Mouse (Mus musculus): ENCODE results near the gene Zdhhc11. TPM values are rescaled to one million over a fixed set of nuclear protein-coding genes. Genes with fewer than 3 reads are reported as not detected.

The Zdhhc11 gene
- total RNA-seq (2021): not detected
- long read RNA-seq, experiment 1: 0 reads
- long read RNA-seq, experiment 2: 0 reads

DNA sequence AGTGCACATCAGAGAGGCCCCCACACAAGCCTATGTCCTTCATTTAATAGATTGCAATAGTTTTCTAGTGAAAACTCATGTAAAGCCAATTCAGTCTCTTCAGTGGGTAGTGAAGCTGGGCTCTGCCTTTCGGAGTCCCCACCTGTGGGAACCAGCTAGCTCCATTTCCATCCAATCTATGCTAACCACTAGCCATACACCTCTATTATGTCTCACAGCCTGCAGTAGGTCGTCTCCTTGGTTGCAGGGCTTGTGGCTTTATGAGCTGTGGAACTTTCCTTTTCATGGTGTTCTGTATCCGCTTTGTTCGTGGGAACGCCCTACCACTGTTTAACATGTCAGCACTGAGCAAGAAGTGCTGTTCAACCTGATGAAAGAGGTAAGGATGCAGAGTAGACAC lies at the start of gene Zdhhc11:
TSS of gene Zdhhc11 (plus strand) at position 301 of the 400 bp plus-strand sequence.
- no peak for DNase-seq

GRCm38 (mm10) chr13:73932201-73932600 lies 31.4 kb upstream of the Zdhhc11 start:
- DNase-seq: no peak

GRCm38 (mm10) chr13:73936938-73937320 lies 26.7 kb upstream of the Zdhhc11 start:
- no peak for DNase-seq

DNA sequence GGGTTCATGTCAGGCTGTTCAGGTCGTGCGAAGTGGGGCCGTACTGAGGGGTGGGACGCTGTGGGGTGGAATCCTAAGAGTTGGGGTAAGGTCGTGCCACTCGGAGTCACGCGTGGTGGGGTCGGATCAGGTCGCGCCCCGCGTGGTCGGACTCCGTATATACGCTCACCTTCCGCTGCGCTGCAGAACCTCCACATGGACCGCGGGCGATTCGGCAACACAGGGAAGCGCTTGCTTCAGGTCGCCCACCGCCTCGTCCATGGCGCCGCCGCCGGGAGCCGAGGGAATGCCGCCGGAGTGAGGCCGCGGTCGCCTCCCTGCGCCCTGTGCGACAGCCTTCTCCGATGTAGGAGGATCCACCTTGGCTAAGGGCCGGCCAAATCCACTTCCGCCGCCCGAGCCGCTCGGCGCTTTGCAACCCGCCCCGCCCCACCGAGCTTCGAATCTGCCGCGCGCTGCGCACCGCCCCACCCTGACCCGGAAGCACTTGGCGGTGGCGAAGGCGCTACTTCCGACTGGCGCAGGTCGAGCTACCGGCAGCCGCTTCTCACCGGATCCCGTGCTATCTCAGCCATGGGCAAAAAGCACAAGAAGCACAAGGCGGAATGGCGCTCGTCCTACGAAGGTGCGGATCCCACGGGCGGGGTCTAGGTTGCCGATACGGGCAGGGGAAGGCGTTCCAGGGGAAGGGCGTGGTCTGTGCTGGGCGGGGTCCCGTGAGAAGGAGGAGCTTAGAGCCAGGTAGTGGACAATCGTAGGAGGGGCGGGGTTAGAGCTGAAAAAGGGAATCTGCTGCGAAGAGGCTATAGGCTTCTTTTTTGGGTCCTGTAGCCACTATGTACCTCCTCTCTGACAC lies 26.1 kb upstream of the Zdhhc11 start, which contains the start of the genes Trip13 and Brd9:
TSS of gene Trip13 (minus strand) at position 464 of the 856 bp plus-strand sequence.
TSS of gene Brd9 (plus strand) at position 491 of the 856 bp plus-strand sequence.
- DNase-seq: peak; percentile 97

DNA sequence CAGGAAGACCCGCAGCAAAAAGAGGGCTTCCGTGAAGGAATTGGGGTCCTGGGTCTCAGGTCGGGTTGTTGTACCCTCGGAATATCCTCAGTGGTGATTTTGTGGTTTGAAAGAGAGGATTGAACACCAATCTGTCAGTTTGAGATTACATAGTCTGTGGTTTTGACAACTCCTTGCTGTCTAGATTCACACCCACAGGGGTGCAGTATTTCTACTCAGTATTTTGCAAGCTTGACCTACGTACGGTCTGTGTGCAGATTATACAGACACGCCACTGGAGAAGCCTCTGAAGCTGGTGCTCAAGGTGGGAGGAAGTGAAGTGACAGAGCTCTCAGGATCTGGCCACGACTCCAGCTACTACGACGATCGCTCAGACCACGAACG lies 25.5 kb upstream of the Zdhhc11 start:
- no peak for DNase-seq

DNA sequence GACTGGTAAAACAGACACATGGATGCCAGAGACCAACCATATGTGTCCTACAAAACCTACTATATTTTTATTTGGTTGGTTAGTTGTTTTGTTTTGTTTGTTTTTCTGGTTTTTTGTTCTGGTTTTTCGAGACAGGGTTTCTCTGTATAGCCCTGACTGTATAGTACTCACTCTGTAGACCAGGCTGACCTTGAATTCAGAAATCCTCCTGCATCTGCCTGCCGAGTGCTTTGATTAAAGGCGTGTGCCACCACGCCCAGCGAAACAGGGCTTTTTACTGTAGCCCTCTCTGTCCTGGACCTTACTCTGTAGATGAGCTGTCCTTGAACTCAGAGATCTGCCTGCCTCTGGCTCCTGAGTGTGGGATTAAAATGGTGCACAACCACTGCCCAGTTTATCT lies 24.6 kb upstream of the Zdhhc11 start:
- no peak for DNase-seq

DNA sequence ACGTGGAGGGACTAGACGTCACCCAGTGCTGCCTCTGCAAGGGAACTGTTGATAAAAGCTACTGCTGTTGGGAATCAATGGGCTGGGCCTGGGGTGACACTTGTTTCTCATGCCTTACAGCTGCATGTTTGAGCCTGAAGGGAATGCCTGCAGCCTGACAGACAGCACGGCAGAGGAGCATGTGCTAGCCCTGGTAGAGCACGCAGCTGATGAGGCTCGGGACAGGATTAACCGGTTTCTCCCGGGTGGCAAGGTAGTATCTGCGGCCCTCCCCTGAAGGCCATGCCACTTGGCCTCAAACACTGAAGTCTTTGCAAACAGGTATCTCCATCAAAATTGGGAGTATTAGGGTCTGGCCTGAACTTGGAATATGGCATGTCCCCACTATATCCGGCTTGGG lies 19.0 kb upstream of the Zdhhc11 start:
- no peak for DNase-seq

- DNase-seq: no peak
Observed at GRCm38 (mm10) chr13:73953551-73954130, 10.0 kb upstream of the Zdhhc11 start.

DNA sequence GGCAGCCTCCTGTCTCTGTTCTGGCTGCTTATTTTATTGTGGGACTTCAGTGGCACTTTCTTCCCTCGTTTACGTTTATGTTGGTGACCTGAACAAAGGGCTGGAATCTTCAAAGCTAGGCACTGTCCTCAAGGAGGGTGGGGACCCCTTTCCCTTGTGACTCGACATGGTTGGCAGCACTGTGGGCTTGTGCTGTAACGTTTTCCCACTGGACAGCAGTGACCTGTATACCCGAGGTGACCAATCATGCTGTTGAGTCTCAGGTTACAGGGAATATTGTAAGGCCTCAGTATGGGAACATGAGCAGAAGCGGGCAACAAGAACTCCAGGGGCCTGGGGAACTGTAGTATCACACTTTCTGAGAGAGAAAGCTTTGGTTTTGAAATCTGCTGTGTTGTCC lies 9.0 kb upstream of the Zdhhc11 start:
- DNase-seq: no peak

GRCm38 (mm10) chr13:73955531-73955930 lies 8.1 kb upstream of the Zdhhc11 start:
- DNase-seq: no peak

- no peak for DNase-seq
Observed at GRCm38 (mm10) chr13:73960117-73960652, 3.5 kb upstream of the Zdhhc11 start.

DNA sequence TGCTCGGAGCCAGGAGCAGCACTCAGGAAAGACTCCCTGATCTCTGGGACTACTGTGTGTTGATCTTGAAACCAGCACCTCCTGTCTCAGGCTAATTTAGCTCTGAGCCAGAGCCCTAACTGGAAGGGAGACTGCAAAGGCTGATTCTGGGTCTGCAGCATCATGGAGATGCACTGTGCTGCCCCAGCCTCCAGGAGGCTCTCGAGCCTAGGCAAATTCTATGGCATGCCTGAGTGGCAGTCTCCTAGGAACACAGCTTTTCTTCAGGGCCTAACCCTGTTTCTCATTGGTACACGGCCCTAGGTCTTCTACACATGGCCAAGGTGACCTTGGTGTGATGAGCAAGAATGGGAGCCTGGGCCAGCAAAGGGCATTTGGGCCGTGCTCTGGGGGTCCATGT lies 2.5 kb upstream of the Zdhhc11 start:
- no peak for DNase-seq

- peak; percentile 72 for DNase-seq
Observed at GRCm38 (mm10) chr13:73970545-73971448, 7.1 kb downstream of the Zdhhc11 start.

DNA sequence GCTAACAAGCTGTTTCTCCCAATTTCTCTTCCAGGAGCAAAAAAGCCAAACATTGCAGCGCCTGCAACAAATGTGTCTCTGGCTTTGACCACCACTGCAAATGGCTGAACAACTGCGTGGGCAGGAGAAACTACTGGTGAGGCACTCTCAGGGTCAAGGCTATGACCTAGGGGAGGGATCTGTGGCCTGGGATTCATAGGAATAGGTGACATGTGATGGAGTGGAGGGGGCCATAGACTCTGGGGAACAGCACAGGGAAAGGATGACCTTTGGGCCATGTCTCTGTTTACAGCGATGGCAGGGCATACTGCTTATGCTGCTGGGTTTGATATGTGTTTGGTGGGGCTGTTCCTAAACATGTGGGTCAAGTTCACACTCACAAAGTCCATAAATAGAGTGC lies 10.9 kb downstream of the Zdhhc11 start:
- DNase-seq: no peak

- no peak for DNase-seq
Observed at GRCm38 (mm10) chr13:73976935-73977334, 13.3 kb downstream of the Zdhhc11 start.

DNA sequence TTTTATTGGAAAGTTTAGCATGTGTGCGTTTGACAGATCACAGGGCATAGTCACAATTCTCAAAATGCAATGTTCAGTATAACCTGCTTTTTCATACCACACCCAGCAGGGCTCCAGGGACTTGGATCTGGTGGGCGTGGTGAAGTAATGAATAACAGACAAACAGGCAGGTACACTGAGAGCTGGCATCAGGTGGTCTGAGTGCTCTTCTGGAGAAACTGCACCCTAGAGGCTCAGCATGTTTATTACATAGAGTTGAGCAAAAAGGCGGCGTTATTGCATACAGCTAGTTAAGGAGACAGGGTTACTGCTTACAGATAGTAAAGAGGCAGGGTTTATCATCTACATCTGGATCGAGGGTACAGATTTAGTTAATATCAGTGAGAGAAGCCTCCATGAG lies 26.7 kb downstream of the Zdhhc11 start:
- no peak for DNase-seq

DNA sequence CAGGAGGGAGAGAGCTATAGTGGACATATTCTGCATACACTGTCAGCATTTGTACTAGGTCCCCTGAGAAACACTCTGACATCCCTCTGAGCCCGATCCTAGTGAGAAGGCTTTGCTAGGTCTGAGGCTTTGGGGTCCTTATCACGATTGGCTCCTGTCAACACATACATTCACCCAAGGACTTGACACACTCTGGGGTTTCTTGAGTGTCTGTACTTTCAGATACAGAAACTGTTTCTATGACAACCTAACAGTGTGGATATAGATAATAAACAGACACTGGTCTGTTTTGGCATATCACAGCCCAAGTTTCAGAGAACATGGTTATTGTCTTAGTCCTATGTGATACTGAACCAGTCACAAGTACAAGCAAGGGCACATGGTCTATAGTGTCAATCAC lies 27.1 kb downstream of the Zdhhc11 start:
- DNase-seq: no peak

DNA sequence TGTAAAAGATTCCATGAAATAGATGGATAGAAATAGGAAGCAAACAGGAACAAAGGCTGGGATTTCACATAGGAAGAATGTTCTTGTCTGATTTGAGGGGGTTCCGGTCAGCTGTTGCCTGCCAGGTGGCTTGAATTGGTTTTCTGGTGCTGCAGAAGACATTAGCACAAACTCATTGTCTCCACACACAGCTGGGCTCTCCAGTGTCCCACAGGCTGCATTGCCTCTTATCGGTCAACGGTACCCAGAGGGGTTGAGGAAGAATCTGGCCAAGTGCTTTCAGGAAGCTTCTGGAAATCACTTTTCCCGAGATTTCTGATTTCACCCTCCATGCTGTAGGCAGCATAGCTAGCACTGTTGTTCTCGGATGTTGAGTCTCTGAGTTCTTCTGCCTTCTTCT lies 27.6 kb downstream of the Zdhhc11 start:
- no peak for DNase-seq

DNA sequence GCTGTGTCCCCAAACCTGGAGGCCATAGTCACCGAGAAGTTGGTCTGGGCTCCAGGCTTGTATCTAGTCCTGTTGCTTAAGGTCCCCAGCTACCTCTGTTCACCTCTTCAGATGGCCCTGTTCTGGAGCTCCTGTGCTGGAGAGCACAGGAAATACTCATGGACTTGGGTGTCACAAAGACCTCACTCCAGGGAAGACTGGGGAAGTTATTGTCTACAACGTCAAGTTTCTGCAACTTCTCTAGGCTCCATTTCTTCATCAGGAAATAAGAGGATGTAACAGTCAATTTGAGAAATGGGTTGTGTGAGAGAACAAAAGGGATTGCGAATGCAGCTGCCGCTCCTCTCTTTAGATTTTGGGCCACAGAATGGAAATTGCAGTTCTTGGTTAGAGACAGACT lies 32.8 kb downstream of the Zdhhc11 start:
- no peak for DNase-seq

DNA sequence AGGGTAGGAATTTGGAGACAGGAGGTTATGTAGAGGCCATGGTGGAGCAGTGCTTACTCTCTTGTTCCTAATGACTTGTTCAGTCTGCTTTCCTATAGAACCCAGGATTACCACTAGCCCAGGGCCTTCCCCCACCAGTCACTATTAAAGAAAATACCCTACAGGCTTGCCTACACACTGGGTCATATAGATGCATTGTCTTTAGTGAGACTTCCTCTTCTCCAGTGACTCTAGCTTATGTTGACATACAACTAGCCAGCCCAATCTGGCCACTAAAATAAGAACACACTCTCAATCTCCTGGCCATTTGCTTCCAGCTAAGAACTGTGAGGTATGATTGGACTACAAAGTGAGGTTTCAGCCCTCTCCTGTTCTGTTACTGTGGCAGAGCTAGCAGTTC lies 36.9 kb downstream of the Zdhhc11 start:
- no peak for DNase-seq

DNA sequence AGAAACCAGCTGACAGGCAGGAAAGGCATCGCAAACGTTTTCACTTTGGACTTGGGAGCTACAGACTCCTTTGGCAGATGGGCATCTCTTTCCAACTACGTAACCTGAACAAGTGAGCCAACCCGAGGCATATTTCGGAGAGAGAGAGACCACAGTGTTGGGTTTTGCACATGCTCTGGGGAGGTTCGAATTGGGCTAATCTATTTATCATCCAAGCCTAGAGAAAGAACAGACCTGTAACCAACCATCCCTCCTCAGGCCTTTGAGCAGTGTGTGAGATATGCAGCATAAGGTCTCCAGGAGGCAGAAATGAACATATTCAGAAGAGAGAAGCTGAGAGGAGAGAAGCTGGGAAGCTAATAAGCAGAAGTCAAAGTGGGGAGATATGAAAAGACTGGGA lies 37.3 kb downstream of the Zdhhc11 start:
- no peak for DNase-seq

- DNase-seq: no peak
Observed at GRCm38 (mm10) chr13:74001492-74001891, 37.8 kb downstream of the Zdhhc11 start.

All from adrenal gland, postnatal 10 days (tissue).